Mouse (Mus musculus) forebrain, embryonic 11.5 days (tissue): ENCODE measurements around the gene Stk40. TPM values are rescaled to one million over a fixed set of nuclear protein-coding genes. Genes with fewer than 3 reads are reported as not detected.
"Not testable (repeated sequence)": the region's sequence is repeated elsewhere in the genome, so short reads cannot be mapped to it uniquely, and the experiment has no call there.

Experiments
- ATAC-seq: fragments of 200-750 bp; cut with Nextera tagmentation; replicated peaks from 2 replicates; pipeline ENCODE4 v1.8.0; 2017; ENCODE audit warnings: moderate TSS enrichment; ENCODE audit not compliant: low FRiP score
- DNase-seq: peaks from one replicate; pipeline ENCODE4 v3.0.0-alpha.2; 2017; ENCODE audit warnings: low spot score
- H3K27ac ChIP-seq: fragments of 300-500 bp; sonication (generic); 2 replicates; pipeline ENCODE4 v1.5.1; 2014; ENCODE audit warnings: low read depth, low read length
- H3K27me3 ChIP-seq: fragments of 300-500 bp; sonication (generic); 2 replicates; pipeline ENCODE4 v1.6.1; 2014; ENCODE audit warnings: mild to moderate bottlenecking, low read length, mixed read lengths; ENCODE audit not compliant: control insufficient read depth, insufficient read depth
- H3K36me3 ChIP-seq: fragments of 300-500 bp; sonication (generic); 2 replicates; pipeline ENCODE4 v1.6.1; 2014; ENCODE audit warnings: mild to moderate bottlenecking, low read length, moderate library complexity, mixed read lengths; ENCODE audit not compliant: control insufficient read depth, insufficient read depth
- H3K4me1 ChIP-seq: fragments of 300-500 bp; sonication (generic); replicated peaks from 2 replicates; pipeline ENCODE4 v1.6.1; 2014; ENCODE audit warnings: low read length, mixed read lengths; ENCODE audit not compliant: control insufficient read depth, insufficient read depth
- H3K4me2 ChIP-seq: fragments of 300-500 bp; sonication (generic); 2 replicates; pipeline ENCODE4 v1.6.1; 2014; ENCODE audit warnings: low read depth, mild to moderate bottlenecking, low read length, moderate library complexity, mixed read lengths; ENCODE audit not compliant: severe bottlenecking
- H3K4me3 ChIP-seq: fragments of 300-500 bp; sonication (generic); 2 replicates; pipeline ENCODE4 v1.5.1; 2014; ENCODE audit warnings: low read depth, low read length
- H3K9ac ChIP-seq: fragments of 300-500 bp; sonication (generic); 2 replicates; pipeline ENCODE4 v1.6.1; 2014; ENCODE audit warnings: low read length
- H3K9me3 ChIP-seq: fragments of 300-500 bp; sonication (generic); 2 replicates; pipeline ENCODE4 v1.6.1; 2016; ENCODE audit warnings: low read length, mixed read lengths; ENCODE audit not compliant: control insufficient read depth
- WGBS: fragments of 180-500 bp; shearing (Covaris S2); extraction: QIAGEN DNeasy Blood & Tissue Kit; methylation state at CpG from one replicate; pipeline ENCODE4 v1.1.7; 2014; 5-methylcytosine and 5-hydroxymethylcytosine counted together
- polyA plus RNA-seq: library from polyadenylated mRNA; unstranded; fragments of >200 nt; fragmentation: Nextera tagmentation; extraction: Ambion mirVana; gene quantifications from 2 replicates; pipeline ENCODE4 v1.2.1, GENCODE M21; 2014

The Stk40 gene
- polyA plus RNA-seq, 1 experiment from 2014 or later: 37.4 TPM

DNA sequence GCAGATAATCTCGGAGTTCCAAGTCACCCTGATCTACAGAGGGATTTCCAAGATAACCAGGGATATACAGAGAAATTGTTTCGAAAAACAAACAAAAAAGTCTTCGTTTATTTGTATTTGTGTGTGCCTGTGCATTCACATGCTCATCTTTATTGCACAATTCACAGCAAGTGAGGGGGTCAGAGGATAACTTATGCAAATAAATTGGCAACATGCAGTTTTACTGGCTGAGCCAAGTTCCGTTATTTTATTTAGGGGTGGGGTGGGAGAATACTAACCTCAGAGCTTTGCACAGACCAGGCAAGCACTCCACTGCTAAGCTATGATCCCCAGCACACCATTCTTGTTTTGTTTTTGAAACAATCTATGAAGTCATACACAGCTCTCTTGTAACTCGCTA is 70.0 kb downstream of the Stk40 start:
- ATAC-seq (no peak), DNase-seq (no peak)
- Histone ChIP-seq H3K27ac (no peak overlapping the region), H3K9me3 (no peaks in the 10 kb centered on the region), H3K27me3 (no peaks in the 10 kb centered on the region), H3K4me1 (no peaks in the 10 kb centered on the region), H3K4me2 (no peak overlapping the region), H3K9ac (no peak overlapping the region), H3K36me3 (peaks cover 13% of the 10 kb centered on the region), H3K4me3 (no peak overlapping the region)
- 93% methylated on average over 5 of the region's 5 CpGs for WGBS

DNA sequence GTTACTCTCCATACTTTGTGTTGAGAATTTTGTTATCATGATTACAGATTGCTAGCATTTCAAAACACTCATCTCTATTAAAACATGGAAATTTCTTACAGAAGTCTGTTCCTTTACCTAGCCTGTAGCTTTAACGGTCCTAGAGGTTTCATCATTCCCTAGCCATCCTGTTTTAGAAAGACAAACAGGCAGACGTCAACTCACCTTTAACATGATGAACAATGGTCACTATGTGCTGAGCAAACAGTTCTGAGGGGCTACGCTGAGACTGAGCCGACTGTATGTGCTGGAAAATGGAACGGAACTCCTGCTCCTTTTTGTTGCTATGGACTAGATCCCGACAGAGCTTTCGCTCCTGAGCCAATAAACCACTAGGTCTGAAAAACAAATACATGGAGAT is 72.2 kb downstream of the Stk40 start:
- not testable (repeated sequence) for H3K36me3 ChIP-seq, H3K9me3 ChIP-seq, H3K4me1 ChIP-seq, H3K27me3 ChIP-seq, H3K4me3 ChIP-seq, H3K9ac ChIP-seq, DNase-seq, ATAC-seq, H3K27ac ChIP-seq, H3K4me2 ChIP-seq
- 92% methylated on average over 7 of the region's 7 CpGs for whole genome bisulfite sequencing

DNA sequence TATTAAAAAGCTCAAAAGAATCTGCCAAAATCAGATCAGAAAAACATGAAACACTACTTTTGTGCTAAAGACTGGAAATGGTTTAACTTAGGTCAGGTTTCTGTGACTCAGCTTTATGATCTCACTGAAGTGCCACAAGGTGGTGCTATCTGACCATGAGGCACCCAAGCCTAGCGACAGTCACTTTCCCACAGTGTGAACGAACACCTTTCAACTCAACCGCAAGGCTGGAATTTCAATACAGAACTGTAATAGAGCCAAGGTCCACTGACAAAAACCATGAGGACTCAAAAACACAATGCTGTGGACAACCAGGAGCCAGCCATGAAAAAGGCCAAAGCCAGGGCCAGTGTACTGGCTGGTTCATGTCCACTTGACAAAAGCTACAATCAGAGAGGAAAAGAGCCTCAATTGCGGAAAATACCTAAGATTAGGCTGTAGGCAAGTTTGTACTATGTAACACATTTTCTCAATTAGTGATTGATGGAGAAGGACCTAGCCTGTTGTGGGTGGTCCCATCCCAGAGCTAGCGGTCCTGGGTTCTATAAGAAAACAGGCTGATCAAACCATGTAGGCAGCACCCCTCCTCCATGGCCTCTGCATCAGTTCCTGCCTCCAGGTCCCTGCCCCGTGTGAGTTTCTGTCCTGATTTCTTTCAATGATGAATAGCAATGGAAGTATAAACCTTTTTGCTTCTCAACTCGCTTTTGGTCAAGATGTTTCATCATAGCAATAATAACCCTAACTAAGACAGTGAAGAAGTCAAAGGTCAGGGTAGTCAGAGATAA is 77.6 kb downstream of the Stk40 start:
- Histone ChIP-seq H3K4me3 (no peak overlapping the region), H3K4me1 (no peaks in the 10 kb centered on the region), H3K9ac (no peak overlapping the region), H3K36me3 (peaks cover 5% of the 10 kb centered on the region; the same call in 1 of the 2 replicates), H3K4me2 (no peak overlapping the region), H3K27ac (no peak overlapping the region), H3K9me3 (no peaks in the 10 kb centered on the region), H3K27me3 (no peaks in the 10 kb centered on the region)
- ATAC-seq (no peak), DNase-seq (no peak)
- WGBS: 71% methylated on average over 7 of the region's 7 CpGs

DNA sequence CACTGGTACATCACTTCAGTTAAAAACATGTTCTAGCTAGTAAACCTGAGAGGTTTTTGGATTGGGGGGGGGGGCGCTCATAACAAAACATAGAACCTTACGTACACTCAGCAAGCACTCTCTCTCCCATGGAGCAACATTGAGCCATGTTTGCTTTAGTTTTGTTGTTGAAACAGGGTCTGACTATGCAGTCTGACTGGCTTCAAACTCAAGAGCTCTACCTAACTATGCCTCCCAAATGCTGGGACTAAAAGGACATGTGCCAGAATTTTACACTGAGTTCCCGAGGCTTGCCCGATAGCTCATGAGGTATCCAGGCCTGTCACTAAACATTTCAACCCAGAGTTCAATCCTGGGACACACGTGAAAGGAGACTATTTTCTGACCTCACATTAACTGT is 79.3 kb downstream of the Stk40 start:
- H3K9ac ChIP-seq: no peak overlapping the region
- ATAC-seq: no peak
- peaks cover 5% of the 10 kb centered on the region; the same call in 1 of the 2 replicates for H3K36me3 ChIP-seq
- H3K4me2 ChIP-seq: no peak overlapping the region
- H3K4me1 ChIP-seq: no peaks in the 10 kb centered on the region
- no peak overlapping the region for H3K4me3 ChIP-seq
- H3K9me3 ChIP-seq: no peaks in the 10 kb centered on the region
- no peaks in the 10 kb centered on the region for H3K27me3 ChIP-seq
- H3K27ac ChIP-seq: no peak overlapping the region
- DNase-seq: no peak
- 94% methylated on average over 5 of the region's 5 CpGs for WGBS

DNA sequence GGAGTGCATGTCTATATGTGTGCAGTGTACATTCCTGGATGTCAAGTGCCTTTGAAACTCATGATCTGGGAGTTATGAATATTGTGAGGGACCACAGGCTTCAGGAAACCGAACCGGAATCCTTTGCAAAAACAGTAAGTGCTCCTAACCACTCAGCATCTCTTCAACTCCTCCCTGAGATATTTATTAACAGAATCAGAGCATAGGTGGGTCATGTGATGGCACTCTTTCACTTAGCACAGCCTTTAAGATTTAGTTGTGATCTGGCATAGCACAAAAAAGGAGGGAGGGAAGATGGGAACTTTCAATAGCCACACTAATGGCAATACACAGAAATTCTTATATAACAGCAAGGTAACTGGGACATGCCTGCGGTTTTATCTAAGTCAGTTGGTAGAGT is 83.3 kb downstream of the Stk40 start:
- H3K27ac ChIP-seq: no peak overlapping the region
- H3K9ac ChIP-seq: no peak overlapping the region
- H3K4me1 ChIP-seq: no peaks in the 10 kb centered on the region
- no peak overlapping the region for H3K4me3 ChIP-seq
- H3K36me3 ChIP-seq: no peaks in the 10 kb centered on the region
- H3K27me3 ChIP-seq: no peaks in the 10 kb centered on the region
- ATAC-seq (no peak), DNase-seq (no peak)
- no peak overlapping the region for H3K4me2 ChIP-seq
- no peaks in the 10 kb centered on the region for H3K9me3 ChIP-seq
- WGBS: 94% methylated on average over 3 of the region's 3 CpGs

Other genes with a start within 250 kb of the Stk40 start
- 0.48 and 0.57 TPM in 2 replicates for gene Csf3r, start 79.4 kb upstream of the Stk40 start, polyA plus RNA-seq
- 126 TPM in 2 replicates for gene Mrps15, start 57.0 kb upstream of the Stk40 start, polyA plus RNA-seq
- gene Oscp1, start 45.4 kb upstream of the Stk40 start, polyA plus RNA-seq: 26.3 and 27.8 TPM in 2 replicates
- gene Lsm10, start 7.3 kb upstream of the Stk40 start, polyA plus RNA-seq: 43.0 and 44.4 TPM in 2 replicates
- 18.6 and 19.0 TPM in 2 replicates for gene Eva1b, start 43.8 kb downstream of the Stk40 start, polyA plus RNA-seq
- 1.6 TPM in 2 replicates for gene Sh3d21, start 59.5 kb downstream of the Stk40 start, polyA plus RNA-seq
- 251 and 263 TPM in 2 replicates for gene Thrap3, start 98.8 kb downstream of the Stk40 start, polyA plus RNA-seq
- 80.6 and 83.5 TPM in 2 replicates for gene Map7d1, start 152.4 kb downstream of the Stk40 start, polyA plus RNA-seq
- 23.3 and 25.7 TPM in 2 replicates for gene Trappc3, start 158.4 kb downstream of the Stk40 start, polyA plus RNA-seq
- 18.0 and 20.4 TPM in 2 replicates for gene Col8a2, start 182.8 kb downstream of the Stk40 start, polyA plus RNA-seq
- gene Adprhl2, start 217.7 kb downstream of the Stk40 start, polyA plus RNA-seq: 66.5 and 70.7 TPM in 2 replicates
- gene Tekt2, start 221.7 kb downstream of the Stk40 start, polyA plus RNA-seq: 4.9 and 6.1 TPM in 2 replicates